Mouse (Mus musculus): ENCODE results near the gene Klc3. TPM values are rescaled to one million over a fixed set of nuclear protein-coding genes. Genes with fewer than 3 reads are reported as not detected.

The Klc3 gene
- total RNA-seq (2021), result under 1 TPM; 0.24 to 0.92 TPM

GRCm38 (mm10) chr7:19403731-19404296, at the start of gene Klc3:
Klc3 (minus strand) TSS chr7:19404104.
- intact Hi-C loops (cut with DNase I), result loop anchor here (10.0 kb wide), 1 partner anchor 301 kb away; no protein-coding TSS in a partner anchor
- DNase-seq, result peak; percentile 31 to 36

GRCm38 (mm10) chr7:19449165-19449564, 45.3 kb upstream of the Klc3 start:
- DNase-seq, result no peak
- intact Hi-C loops (cut with DNase I), result no loop called here

- DNase-seq, result no peak
- intact Hi-C loops (cut with DNase I), result no loop called here
These were observed 43.8 kb upstream of the Klc3 start for GRCm38 (mm10) chr7:19447689-19448088.

- no peak for DNase-seq
- intact Hi-C loops (cut with DNase I), result no loop called here
These were observed 40.9 kb upstream of the Klc3 start for GRCm38 (mm10) chr7:19444801-19445200.

GRCm38 (mm10) chr7:19443344-19443743, 39.4 kb upstream of the Klc3 start:
- intact Hi-C loops (cut with DNase I), result no loop called here
- DNase-seq, result peak; percentile 87 to 93

GRCm38 (mm10) chr7:19441448-19442091, 37.7 kb upstream of the Klc3 start:
- intact Hi-C loops (cut with DNase I), result no loop called here
- DNase-seq, result no peak

- intact Hi-C loops (cut with DNase I), result no loop called here
These were observed 33.1 kb upstream of the Klc3 start for GRCm38 (mm10) chr7:19437048-19437447.

GRCm38 (mm10) chr7:19436276-19436675, 32.4 kb upstream of the Klc3 start:
- no peak for DNase-seq
- intact Hi-C loops (cut with DNase I), result no loop called here

More at GRCm38 (mm10) chr7:19437048-19437447, 33.1 kb upstream of the Klc3 start:
- DNase-seq, result no peak

- DNase-seq, result no peak
- intact Hi-C loops (cut with DNase I), result no loop called here
These were observed 28.6 kb upstream of the Klc3 start for GRCm38 (mm10) chr7:19432475-19432874.

- intact Hi-C loops (cut with DNase I), result no loop called here
- no peak for DNase-seq
These were observed 26.5 kb upstream of the Klc3 start for GRCm38 (mm10) chr7:19430402-19430801.

GRCm38 (mm10) chr7:19429726-19430125, 25.8 kb upstream of the Klc3 start:
- DNase-seq, result no peak
- intact Hi-C loops (cut with DNase I), result no loop called here

- no peak for DNase-seq
- intact Hi-C loops (cut with DNase I), result no loop called here
These were observed 24.2 kb upstream of the Klc3 start for GRCm38 (mm10) chr7:19427999-19428650.

- intact Hi-C loops (cut with DNase I), result no loop called here
- no peak for DNase-seq
These were observed 23.0 kb upstream of the Klc3 start for GRCm38 (mm10) chr7:19426888-19427287.

- DNase-seq, result no peak
- intact Hi-C loops (cut with DNase I), result no loop called here
These were observed 22.4 kb upstream of the Klc3 start for GRCm38 (mm10) chr7:19426349-19426748.

- DNase-seq, result no peak
- intact Hi-C loops (cut with DNase I), result no loop called here
These were observed 20.1 kb upstream of the Klc3 start for GRCm38 (mm10) chr7:19424051-19424450.

GRCm38 (mm10) chr7:19423083-19423482, 19.2 kb upstream of the Klc3 start:
- no peak for DNase-seq

GRCm38 (mm10) chr7:19420821-19421636, 17.1 kb upstream of the Klc3 start:
- intact Hi-C loops (cut with DNase I), result no loop called here
- peak; percentile 65 to 79 for DNase-seq

More at GRCm38 (mm10) chr7:19423083-19423482, 19.2 kb upstream of the Klc3 start:
- intact Hi-C loops (cut with DNase I), result no loop called here

GRCm38 (mm10) chr7:19420121-19420520, 16.2 kb upstream of the Klc3 start:
- intact Hi-C loops (cut with DNase I), result no loop called here
- DNase-seq, result no peak

- no peak for DNase-seq
- intact Hi-C loops (cut with DNase I), result no loop called here
These were observed 12.7 kb upstream of the Klc3 start for GRCm38 (mm10) chr7:19416590-19416989.

- DNase-seq, result no peak
- intact Hi-C loops (cut with DNase I), result no loop called here
These were observed 9.6 kb upstream of the Klc3 start for GRCm38 (mm10) chr7:19413525-19413924.

- DNase-seq, result peak; percentile 17 to 29
- intact Hi-C loops (cut with DNase I), result no loop called here
These were observed 7.9 kb upstream of the Klc3 start for GRCm38 (mm10) chr7:19411783-19412182.

Data from heart, postnatal 36 days (tissue).